Mouse (Mus musculus) liver, embryonic 14.5 days (tissue): Measurements from ENCODE around the gene Vtn.

Source experiments
- CTCF ChIP-seq: IDR thresholded peaks from 2 replicates; pipeline ENCODE4 v1.5.1; 2016; ENCODE audit warnings: antibody characterized with exemption, low read depth, control low read depth
- EP300 ChIP-seq: IDR thresholded peaks from 2 replicates; pipeline ENCODE4 v1.6.1; 2016; ENCODE audit warnings: antibody characterized with exemption, low read depth

GRCm38 (mm10) chr11:78505430-78505829 lies 6.5 kb downstream of the Vtn start:
- TF ChIP-seq CTCF (no peak), EP300 (no peak)
